Mouse (Mus musculus) adipocyte (in vitro differentiated cells): Measurements from ENCODE around the gene Ubb.
"Not testable (repeated sequence)": the region's sequence is repeated elsewhere in the genome, so short reads cannot be mapped to it uniquely, and the experiment has no call there.

Experiments used
- DNase-seq: peaks from one replicate; pipeline ENCODE4 v3.0.0-alpha.2; 2016; ENCODE audit warnings: low spot score

Gene Ubb

GRCm38 (mm10) chr11:62550727-62551225 lies at the start of gene Ubb:
Gene Ubb (plus strand): TSS chr11:62551171.
- DNase-seq = peak; percentile 99

- DNase-seq = no peak
These were observed 43.3 kb upstream of the Ubb start for GRCm38 (mm10) chr11:62507683-62508082.

- not testable (repeated sequence) for DNase-seq
These were observed 42.6 kb upstream of the Ubb start for GRCm38 (mm10) chr11:62508365-62508764.

GRCm38 (mm10) chr11:62508816-62509215 lies 42.2 kb upstream of the Ubb start:
- not testable (repeated sequence) for DNase-seq

- DNase-seq = no peak
These were observed 41.4 kb upstream of the Ubb start for GRCm38 (mm10) chr11:62509571-62509970.

- no peak for DNase-seq
These were observed 40.0 kb upstream of the Ubb start for GRCm38 (mm10) chr11:62510956-62511355.

- DNase-seq = no peak
These were observed 39.3 kb upstream of the Ubb start for GRCm38 (mm10) chr11:62511444-62512202.

- no peak for DNase-seq
These were observed 38.4 kb upstream of the Ubb start for GRCm38 (mm10) chr11:62512529-62513080.

- no peak for DNase-seq
These were observed 37.7 kb upstream of the Ubb start for GRCm38 (mm10) chr11:62513311-62513710.

GRCm38 (mm10) chr11:62518991-62519390 lies 32.0 kb upstream of the Ubb start:
- DNase-seq = no peak

- no peak for DNase-seq
These were observed 28.7 kb upstream of the Ubb start for GRCm38 (mm10) chr11:62522283-62522682.

- no peak for DNase-seq
These were observed 13.9 kb upstream of the Ubb start for GRCm38 (mm10) chr11:62537089-62537488.

GRCm38 (mm10) chr11:62537590-62537989 lies 13.4 kb upstream of the Ubb start:
- no peak for DNase-seq

- DNase-seq = no peak
These were observed 12.5 kb upstream of the Ubb start for GRCm38 (mm10) chr11:62538321-62539088.

- DNase-seq = no peak
These were observed 11.7 kb upstream of the Ubb start, which contains the start of gene Cenpv for GRCm38 (mm10) chr11:62539089-62539890. Gene Cenpv (minus strand): TSS chr11:62539261.

- no peak for DNase-seq
These were observed 10.8 kb upstream of the Ubb start for GRCm38 (mm10) chr11:62540167-62540566.

- DNase-seq = no peak
These were observed 10.0 kb upstream of the Ubb start for GRCm38 (mm10) chr11:62540969-62541368.

GRCm38 (mm10) chr11:62541581-62541980 lies 9.4 kb upstream of the Ubb start:
- no peak for DNase-seq

GRCm38 (mm10) chr11:62543991-62544390 lies 7.0 kb upstream of the Ubb start:
- no peak for DNase-seq

GRCm38 (mm10) chr11:62549782-62550181 lies 1.2 kb upstream of the Ubb start:
- DNase-seq = peak; percentile 99

- peak; percentile 80 for DNase-seq
These were observed 715 bp upstream of the Ubb start for GRCm38 (mm10) chr11:62550227-62550685.
